Mouse (Mus musculus) heart, adult 2 months (tissue): ENCODE results near the gene Ankar.

Source experiments
- CTCF ChIP-seq: fragments of 200-600 bp; IDR thresholded peaks from 2 replicates; pipeline ENCODE4 v1.8.1; 2022; ENCODE audit warnings: antibody characterized with exemption, mild to moderate bottlenecking, moderate library complexity
- EP300 ChIP-seq: fragments of 200-500 bp; IDR thresholded peaks from 2 replicates; pipeline ENCODE4 v1.6.1; 2011; ENCODE audit warnings: low read depth, low read length, control low read depth; ENCODE audit not compliant: insufficient read depth
- POLR2A ChIP-seq: fragments of 200-500 bp; IDR thresholded peaks from 2 replicates; pipeline ENCODE4 v1.6.1; 2011; ENCODE audit warnings: mild to moderate bottlenecking, low read depth, low read length, control low read depth; ENCODE audit not compliant: insufficient read depth

DNA sequence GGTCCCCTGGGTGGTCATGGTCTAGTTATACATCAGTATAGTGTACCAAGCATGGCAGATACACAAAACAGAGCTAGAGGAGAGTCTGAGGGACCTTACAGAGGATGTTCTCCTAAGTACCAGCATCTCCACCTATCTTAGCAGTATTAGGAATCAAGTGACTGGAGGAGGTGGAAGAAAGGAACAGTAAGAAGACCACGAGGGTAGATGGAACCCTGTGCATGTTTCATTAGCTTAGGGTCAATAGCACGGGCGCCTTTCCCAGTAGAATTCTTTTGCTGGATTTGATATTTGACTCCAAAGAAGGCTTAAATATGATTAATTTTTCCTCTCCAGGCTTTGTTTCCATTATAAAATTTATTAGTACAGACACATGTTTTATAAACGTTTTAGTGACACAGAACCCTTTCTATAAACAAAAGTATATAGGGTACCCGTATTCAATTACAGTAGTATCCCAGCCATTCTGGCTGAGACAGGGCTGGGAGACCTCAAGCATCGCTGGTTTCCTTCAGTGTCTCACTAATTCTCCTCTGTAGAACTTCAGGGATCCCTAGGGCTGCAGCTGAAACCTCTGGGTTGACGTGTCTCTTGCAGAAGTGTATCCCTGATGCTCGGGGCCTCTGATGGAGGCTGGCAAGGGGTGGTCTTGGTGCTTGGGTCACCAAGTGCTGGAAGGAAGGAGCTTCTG lies 44.6 kb upstream of the Ankar start:
- TF ChIP-seq CTCF, result no peak
- TF ChIP-seq EP300, result no peak
- TF ChIP-seq POLR2A, result no peak
